Mouse (Mus musculus): ENCODE measurements around the gene Abca8b. TPM values are rescaled to one million over a fixed set of nuclear protein-coding genes. Genes with fewer than 3 reads are reported as not detected.
A peak's percentile ranks its signal among the peaks of the same experiment; 100 is the strongest.

Abca8b gene
- polyA plus RNA-seq, 1 experiment: 2.6 TPM

- TF ChIP-seq POLR2A (IDR thresholded peaks at IDR 0.05; ENCODE audit: borderline replicate concordance, extremely low read depth, insufficient read depth, insufficient read length, poor library complexity, severe bottlenecking) (no peak), CTCF (IDR thresholded peaks at IDR 0.05; ENCODE audit: borderline replicate concordance, extremely low read depth, insufficient read depth, insufficient read length) (no peak)
- DNase-seq (ENCODE audit: low read depth): peak; percentile 25
These were observed 85.8 kb downstream of the Abca8b start for GRCm38 (mm10) chr11:109909801-109910200.

- no peak for DNase-seq (ENCODE audit: low read depth)
- TF ChIP-seq POLR2A (IDR thresholded peaks at IDR 0.05; ENCODE audit: borderline replicate concordance, extremely low read depth, insufficient read depth, insufficient read length, poor library complexity, severe bottlenecking) (no peak), CTCF (IDR thresholded peaks at IDR 0.05; ENCODE audit: borderline replicate concordance, extremely low read depth, insufficient read depth, insufficient read length) (no peak)
These were observed 87.2 kb downstream of the Abca8b start for GRCm38 (mm10) chr11:109908207-109909031.

- TF ChIP-seq CTCF (IDR thresholded peaks at IDR 0.05; ENCODE audit: borderline replicate concordance, extremely low read depth, insufficient read depth, insufficient read length): no peak
- TF ChIP-seq POLR2A (IDR thresholded peaks at IDR 0.05; ENCODE audit: borderline replicate concordance, extremely low read depth, insufficient read depth, insufficient read length, poor library complexity, severe bottlenecking): no peak
- DNase-seq (ENCODE audit: low read depth): no peak
These were observed 88.1 kb downstream of the Abca8b start for GRCm38 (mm10) chr11:109907508-109907907.

- peak; percentile 96 for DNase-seq (ENCODE audit: low read depth)
- TF ChIP-seq CTCF (IDR thresholded peaks at IDR 0.05; ENCODE audit: borderline replicate concordance, extremely low read depth, insufficient read depth, insufficient read length) (no peak), POLR2A (IDR thresholded peaks at IDR 0.05; ENCODE audit: borderline replicate concordance, extremely low read depth, insufficient read depth, insufficient read length, poor library complexity, severe bottlenecking) (no peak)
These were observed 92.7 kb downstream of the Abca8b start for GRCm38 (mm10) chr11:109902616-109903598.

- no peak for DNase-seq (ENCODE audit: low read depth)
- no peak for TF ChIP-seq POLR2A (IDR thresholded peaks at IDR 0.05; ENCODE audit: borderline replicate concordance, extremely low read depth, insufficient read depth, insufficient read length, poor library complexity, severe bottlenecking)
- no peak for TF ChIP-seq CTCF (IDR thresholded peaks at IDR 0.05; ENCODE audit: borderline replicate concordance, extremely low read depth, insufficient read depth, insufficient read length)
These were observed 95.0 kb downstream of the Abca8b start for GRCm38 (mm10) chr11:109900491-109901241.

GRCm38 (mm10) chr11:109898791-109899467 is 96.7 kb downstream of the Abca8b start:
- no peak for TF ChIP-seq POLR2A (IDR thresholded peaks at IDR 0.05; ENCODE audit: borderline replicate concordance, extremely low read depth, insufficient read depth, insufficient read length, poor library complexity, severe bottlenecking)
- no peak for TF ChIP-seq CTCF (IDR thresholded peaks at IDR 0.05; ENCODE audit: borderline replicate concordance, extremely low read depth, insufficient read depth, insufficient read length)
- DNase-seq (ENCODE audit: low read depth): no peak

- no peak for DNase-seq (ENCODE audit: low read depth)
- no peak for TF ChIP-seq POLR2A (IDR thresholded peaks at IDR 0.05; ENCODE audit: borderline replicate concordance, extremely low read depth, insufficient read depth, insufficient read length, poor library complexity, severe bottlenecking)
- TF ChIP-seq CTCF (IDR thresholded peaks at IDR 0.05; ENCODE audit: borderline replicate concordance, extremely low read depth, insufficient read depth, insufficient read length): no peak
These were observed 99.6 kb downstream of the Abca8b start for GRCm38 (mm10) chr11:109895952-109896530.

GRCm38 (mm10) chr11:109895496-109895895 is 100.1 kb downstream of the Abca8b start:
- TF ChIP-seq POLR2A (IDR thresholded peaks at IDR 0.05; ENCODE audit: borderline replicate concordance, extremely low read depth, insufficient read depth, insufficient read length, poor library complexity, severe bottlenecking) (no peak), CTCF (IDR thresholded peaks at IDR 0.05; ENCODE audit: borderline replicate concordance, extremely low read depth, insufficient read depth, insufficient read length) (no peak)
- DNase-seq (ENCODE audit: low read depth): no peak

GRCm38 (mm10) chr11:109893894-109894804 is 101.5 kb downstream of the Abca8b start:
- TF ChIP-seq POLR2A (IDR thresholded peaks at IDR 0.05; ENCODE audit: borderline replicate concordance, extremely low read depth, insufficient read depth, insufficient read length, poor library complexity, severe bottlenecking) (no peak), CTCF (IDR thresholded peaks at IDR 0.05; ENCODE audit: borderline replicate concordance, extremely low read depth, insufficient read depth, insufficient read length) (no peak)
- DNase-seq (ENCODE audit: low read depth): no peak

All from brain, embryonic 14.5 days (tissue).